Mouse (Mus musculus) E14TG2a.4 (cell line): Measurements from ENCODE around the gene Fsd1.

Experiments
- H3K27me3 ChIP-seq: 2 replicates; pipeline ENCODE4 v1.6.1; 2014; ENCODE audit warnings: low read length, control low read depth; ENCODE audit not compliant: insufficient read depth
- H3K36me3 ChIP-seq: 2 replicates; pipeline ENCODE4 v1.6.1; 2014; ENCODE audit warnings: low read length, control low read depth; ENCODE audit not compliant: insufficient read depth
- H3K4me1 ChIP-seq: replicated peaks from 2 replicates; pipeline ENCODE4 v1.6.1; 2014; ENCODE audit warnings: low read depth, low read length, control low read depth
- H3K4me3 ChIP-seq: replicated peaks from 2 replicates; pipeline ENCODE4 v1.5.1; 2014; ENCODE audit warnings: mild to moderate bottlenecking, low read length
- H3K9me3 ChIP-seq: 2 replicates; pipeline ENCODE4 v1.6.1; 2014; ENCODE audit warnings: low read length, control low read depth
- CTCF ChIP-seq: conservative IDR thresholded peaks from 2 replicates; pipeline ENCODE4 v1.5.1; 2014; ENCODE audit warnings: low read length
- NANOG ChIP-seq: IDR thresholded peaks from 2 replicates; pipeline ENCODE4 v1.6.1; 2014; ENCODE audit warnings: borderline replicate concordance, low read length, mixed read lengths
- POU5F1 ChIP-seq: IDR thresholded peaks from 2 replicates; pipeline ENCODE4 v1.6.1; 2014; ENCODE audit warnings: low read length, borderline replicate concordance

The Fsd1 gene

DNA sequence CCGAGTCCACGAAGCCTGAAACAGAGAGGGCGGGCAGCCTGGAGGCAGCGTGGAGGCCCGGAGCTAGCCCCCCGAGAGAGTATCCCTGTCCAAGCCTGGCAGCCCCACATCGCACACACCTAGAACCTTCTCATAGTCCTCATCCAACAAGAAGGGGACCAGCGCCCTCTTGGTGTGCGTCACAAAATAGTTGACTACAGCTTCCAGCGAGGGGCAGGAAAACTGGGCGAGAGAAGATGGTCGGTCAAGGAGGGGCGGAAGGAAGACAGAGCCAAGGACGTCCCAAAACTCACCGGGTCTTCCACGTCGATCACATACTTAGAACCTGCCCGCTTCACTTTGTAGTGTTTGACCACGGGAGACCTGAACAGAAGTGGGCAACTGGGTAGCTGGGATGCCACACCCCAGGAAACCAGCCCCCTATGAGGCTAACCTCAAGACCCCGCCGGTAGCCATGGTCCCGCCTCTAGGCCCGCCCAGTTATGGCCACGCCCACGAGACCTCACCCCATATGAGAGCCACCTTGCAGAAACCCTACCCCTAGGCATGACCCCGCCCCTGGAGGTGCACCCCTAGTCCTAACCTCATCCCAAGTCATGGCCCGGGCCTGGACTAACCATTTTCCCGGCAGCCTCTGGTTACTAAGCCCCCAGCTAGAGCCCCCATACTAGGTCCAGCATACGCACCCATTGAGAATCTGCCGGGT is 13.6 kb downstream of the Fsd1 start:
- TF ChIP-seq CTCF (no peak), POU5F1 (no peak), NANOG (no peak)
- no peaks in the 10 kb centered on the region for H3K9me3 ChIP-seq
- H3K36me3 ChIP-seq, result peaks cover 30% of the 10 kb centered on the region
- peaks cover 45% of the 10 kb centered on the region for H3K4me1 ChIP-seq
- H3K4me3 ChIP-seq, result peak overlapping the region; percentile 80
- peaks cover 16% of the 10 kb centered on the region for H3K27me3 ChIP-seq

DNA sequence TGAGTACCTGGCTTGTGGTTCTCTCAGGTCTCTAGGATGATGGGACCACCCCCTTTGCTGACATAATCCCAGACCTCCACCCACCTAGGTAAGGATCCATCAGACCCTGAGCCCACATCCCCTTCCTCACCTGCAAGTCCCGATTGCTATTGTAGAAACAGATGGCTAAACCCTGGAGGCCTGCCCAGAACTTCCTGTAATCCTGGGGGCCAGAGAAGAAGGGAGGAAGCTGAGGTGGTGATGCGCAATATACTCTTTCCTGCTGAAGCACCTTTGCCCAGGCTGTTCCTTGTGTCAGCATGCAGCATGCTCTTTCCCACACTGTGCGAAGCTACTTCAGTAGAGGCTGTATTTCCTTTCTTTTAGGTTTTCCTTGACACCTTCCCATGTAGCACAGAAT is 16.7 kb downstream of the Fsd1 start:
- no peak for TF ChIP-seq CTCF
- TF ChIP-seq POU5F1, result no peak
- no peak for TF ChIP-seq NANOG
- no peak overlapping the region for H3K4me3 ChIP-seq
- peaks cover 54% of the 10 kb centered on the region for H3K4me1 ChIP-seq
- H3K36me3 ChIP-seq, result 0 out of 2 replicates have a peak, but pooled peaks cover under 1% of the 10 kb centered on the region
- H3K9me3 ChIP-seq, result no peaks in the 10 kb centered on the region
- H3K27me3 ChIP-seq, result peaks cover 16% of the 10 kb centered on the region

DNA sequence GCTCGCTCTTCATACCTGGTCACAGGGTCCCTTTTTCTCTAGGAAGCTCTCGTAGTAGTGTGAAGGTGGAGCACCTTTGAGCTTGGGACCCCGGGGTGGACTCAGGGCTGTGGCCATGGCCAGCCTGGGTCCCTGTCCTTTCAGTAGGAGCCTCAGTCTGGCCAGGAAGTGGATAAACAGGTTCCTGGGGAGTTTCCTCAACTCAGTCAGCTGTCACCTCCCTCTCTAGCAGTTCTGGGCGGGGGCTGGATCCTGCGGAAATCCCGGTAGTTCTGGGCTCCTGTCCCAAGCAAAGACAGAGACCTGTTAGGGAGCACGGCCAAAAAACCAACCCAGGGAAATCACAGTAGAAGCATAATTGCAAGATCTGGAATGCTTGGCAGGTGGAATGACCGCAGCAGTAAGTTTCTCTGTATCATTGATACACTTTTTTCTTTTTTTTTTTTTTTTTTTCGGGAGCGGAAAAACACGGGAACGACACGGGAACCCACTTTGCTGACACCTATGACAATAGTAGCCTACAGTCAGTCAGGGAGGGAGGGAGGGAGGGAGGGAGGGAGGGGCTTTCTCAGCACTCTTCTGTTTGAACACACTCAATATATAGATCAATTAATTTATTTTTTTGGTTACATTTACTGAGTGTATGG is 19.2 kb downstream of the Fsd1 start, which contains the start of the genes Stap2 and Mpnd:
Stap2 (minus strand) TSS at position 170 of the 647 bp plus-strand sequence.
Mpnd (plus strand) TSS at position 297 of the 647 bp plus-strand sequence.
- Histone ChIP-seq H3K4me1 (peaks cover 52% of the 10 kb centered on the region), H3K4me3 (0 out of 2 replicates have a peak within 1 kb of the TSS, but pooled peaks have one; percentile 37), H3K27me3 (peaks cover 16% of the 10 kb centered on the region), H3K36me3 (0 out of 2 replicates have a peak, but pooled peaks cover 4% of the 10 kb centered on the region), H3K9me3 (no peaks in the 10 kb centered on the region)
- TF ChIP-seq POU5F1 (no peak), NANOG (no peak), CTCF (no peak)

DNA sequence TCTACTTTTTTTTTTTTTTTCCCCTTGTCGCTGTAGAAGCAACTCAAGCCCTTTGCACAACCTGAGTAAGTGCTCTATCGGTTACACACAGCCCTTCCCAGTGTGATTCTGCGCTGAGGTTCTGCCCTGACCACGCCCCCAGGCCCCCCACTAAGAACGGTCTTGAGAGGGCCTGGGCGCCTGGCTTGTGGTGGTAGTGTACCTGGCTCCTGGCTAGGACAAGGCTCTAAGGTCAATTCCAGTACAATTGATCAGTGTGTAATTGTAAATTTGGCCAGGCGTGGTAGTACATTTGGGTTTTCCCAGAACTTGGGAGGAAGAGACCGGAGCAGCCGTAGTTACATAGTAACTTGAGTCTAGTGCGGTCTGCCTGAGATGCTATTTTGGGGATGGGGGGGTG is 20.6 kb downstream of the Fsd1 start:
- H3K4me1 ChIP-seq, result peaks cover 59% of the 10 kb centered on the region
- peaks cover 16% of the 10 kb centered on the region for H3K36me3 ChIP-seq
- H3K4me3 ChIP-seq, result peak overlapping the region; percentile 35; the same call in 1 of the 2 replicates
- no peaks in the 10 kb centered on the region for H3K9me3 ChIP-seq
- peaks cover 12% of the 10 kb centered on the region for H3K27me3 ChIP-seq
- TF ChIP-seq POU5F1, result no peak
- no peak for TF ChIP-seq CTCF
- TF ChIP-seq NANOG, result no peak

DNA sequence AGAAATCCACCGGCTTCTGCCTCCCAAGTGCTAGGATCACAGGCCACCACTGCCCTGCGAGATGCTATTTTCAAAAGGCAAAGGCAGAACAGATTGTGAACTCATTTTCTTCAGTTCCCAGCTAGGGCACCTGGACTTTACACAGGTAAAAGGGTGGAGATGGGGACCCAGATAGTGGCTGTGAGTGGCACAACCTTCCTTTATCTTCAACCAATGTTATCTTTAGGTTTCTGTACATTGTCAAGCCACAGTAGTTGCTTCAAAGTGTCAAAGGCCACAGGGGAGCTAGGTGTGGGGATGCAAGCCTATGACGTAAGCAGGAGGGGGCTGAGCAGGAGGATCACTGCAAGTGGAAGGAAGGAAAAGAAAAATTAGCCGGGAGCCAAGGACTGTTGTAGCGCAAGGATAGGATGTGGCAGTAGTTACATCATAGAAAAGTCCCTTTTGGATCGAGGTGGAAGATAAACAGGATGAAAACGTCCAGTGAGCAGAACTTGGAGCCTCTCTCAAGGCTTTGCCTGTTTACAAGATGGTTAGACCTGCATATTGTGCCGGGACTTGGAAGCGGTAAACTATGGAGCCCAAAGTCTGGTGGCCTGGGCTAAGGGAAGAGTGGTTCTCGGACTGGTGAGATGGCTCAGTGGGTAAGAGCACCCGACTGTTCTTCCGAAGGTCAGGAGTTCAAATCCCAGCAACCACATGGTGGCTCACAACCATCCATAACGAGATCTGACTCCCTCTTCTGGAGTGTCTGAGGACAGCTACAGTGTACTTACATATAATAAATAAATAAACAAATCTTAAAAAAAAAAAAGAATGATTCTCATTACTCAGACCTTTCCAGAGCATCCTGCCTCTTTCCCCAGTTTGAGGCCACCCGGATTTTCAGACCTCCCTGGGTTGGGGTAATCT is 21.4 kb downstream of the Fsd1 start:
- TF ChIP-seq CTCF (no peak), NANOG (peak; percentile 73; the same call in 1 of the 2 replicates)
- peaks cover 9% of the 10 kb centered on the region for H3K27me3 ChIP-seq
- peak overlapping the region; percentile 94 for H3K4me3 ChIP-seq
- H3K4me1 ChIP-seq, result peaks cover 59% of the 10 kb centered on the region
- peaks cover 23% of the 10 kb centered on the region for H3K36me3 ChIP-seq
- no peaks in the 10 kb centered on the region for H3K9me3 ChIP-seq

DNA sequence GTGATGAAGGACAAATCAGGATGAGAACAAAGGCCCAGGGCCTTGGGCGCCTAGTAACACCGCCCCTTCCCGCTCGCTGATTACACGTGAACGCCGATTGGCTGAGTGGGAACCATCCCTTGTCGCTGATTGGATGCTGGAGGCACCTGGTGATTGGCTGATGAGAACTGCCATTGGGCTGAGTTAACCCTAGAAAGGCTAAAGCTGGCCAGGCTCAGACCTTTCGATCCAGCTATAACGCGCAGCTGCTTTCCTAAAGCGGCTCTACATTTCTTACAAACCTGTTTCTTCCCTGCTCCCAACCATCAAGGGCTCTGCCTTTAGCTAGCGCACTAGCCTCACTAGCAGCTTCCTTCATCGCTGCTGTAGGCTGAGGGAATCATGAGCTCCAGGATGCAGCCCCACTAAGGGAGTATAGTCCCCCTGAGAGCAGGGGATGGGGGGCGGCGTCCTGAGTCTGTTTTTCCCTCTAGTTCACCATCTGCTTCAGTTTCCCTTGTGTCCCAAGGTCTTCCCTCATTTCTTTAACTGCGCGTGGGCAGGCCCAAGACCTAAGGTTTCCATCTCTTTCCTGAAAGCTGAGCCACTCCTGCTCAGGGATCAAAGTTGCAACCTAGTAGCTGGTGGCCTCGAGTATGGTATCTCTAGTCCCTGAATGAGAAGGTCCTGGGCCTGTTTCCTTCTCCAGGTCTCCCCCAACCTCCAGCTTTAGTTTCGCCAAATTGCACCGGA is 22.2 kb downstream of the Fsd1 start:
- no peaks in the 10 kb centered on the region for H3K9me3 ChIP-seq
- H3K4me1 ChIP-seq, result peaks cover 59% of the 10 kb centered on the region
- H3K4me3 ChIP-seq, result peak overlapping the region; percentile 94
- TF ChIP-seq NANOG (no peak), CTCF (no peak), POU5F1 (no peak)
- H3K36me3 ChIP-seq, result peaks cover 31% of the 10 kb centered on the region
- H3K27me3 ChIP-seq, result peaks cover under 1% of the 10 kb centered on the region; the same call in 1 of the 2 replicates

DNA sequence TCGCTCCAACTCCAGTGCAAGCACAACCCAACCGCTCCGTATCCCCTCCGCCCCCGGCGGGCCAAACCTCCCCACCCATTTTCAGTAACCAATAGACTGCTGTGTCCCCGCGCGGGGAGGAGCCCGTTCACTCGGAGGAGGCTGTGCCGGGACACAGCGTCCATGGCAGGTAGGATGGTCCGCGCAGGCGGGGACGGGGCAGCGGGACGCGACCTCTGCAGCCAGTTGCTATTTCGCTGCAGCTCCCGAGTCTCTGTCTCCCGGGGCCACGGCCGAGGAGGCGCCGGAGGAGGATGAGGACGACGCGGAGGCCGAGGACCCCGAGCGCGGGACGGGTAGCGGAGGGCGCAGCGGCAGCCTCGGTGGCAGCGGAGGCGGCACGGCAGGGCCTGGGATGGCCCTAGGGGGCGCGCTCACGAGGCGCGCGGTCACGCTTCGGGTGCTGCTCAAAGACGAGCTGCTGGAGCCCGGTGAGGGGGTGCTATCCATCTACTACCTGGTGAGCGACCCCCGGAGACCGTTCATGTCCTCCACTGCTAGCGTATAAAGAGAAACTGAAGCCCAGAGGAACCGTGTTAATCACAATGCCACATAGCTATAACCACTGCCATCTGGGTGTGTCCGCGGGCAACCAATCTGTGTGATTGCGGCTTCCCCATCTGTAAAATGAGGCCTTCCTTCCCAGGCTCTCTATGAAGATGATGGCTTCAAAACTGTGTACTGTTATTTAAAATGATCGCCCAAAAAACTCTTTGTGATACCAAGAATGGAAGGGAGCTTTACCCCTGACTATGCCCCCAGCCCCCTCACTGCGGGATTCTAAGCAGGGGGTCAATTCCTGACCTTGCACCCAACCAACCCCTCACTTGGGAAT is 23.0 kb downstream of the Fsd1 start:
- Histone ChIP-seq H3K9me3 (no peaks in the 10 kb centered on the region), H3K4me1 (peaks cover 59% of the 10 kb centered on the region), H3K4me3 (peak overlapping the region; percentile 94), H3K36me3 (peaks cover 39% of the 10 kb centered on the region), H3K27me3 (no peaks in the 10 kb centered on the region)
- TF ChIP-seq CTCF, result no peak
- TF ChIP-seq POU5F1, result no peak
- TF ChIP-seq NANOG, result no peak
